Mouse (Mus musculus) forebrain, embryonic 14.5 days (tissue): ENCODE data around the gene Lipo2. TPM values are rescaled to one million over a fixed set of nuclear protein-coding genes. Genes with fewer than 3 reads are reported as not detected.
"Not testable (repeated sequence)": the region's sequence is repeated elsewhere in the genome, so short reads cannot be mapped to it uniquely, and the experiment has no call there.

Experiments
- ATAC-seq: fragments of 200-750 bp; cut with Nextera tagmentation; 2 replicates; pipeline ENCODE4 v1.8.0; 2017; ENCODE audit warnings: mild to moderate bottlenecking, moderate library complexity
- DNase-seq: peaks from one replicate; pipeline ENCODE4 v3.0.0-alpha.2; 2015; ENCODE audit warnings: low spot score
- H3K27ac ChIP-seq: fragments of 300-500 bp; sonication (generic); 2 replicates; pipeline ENCODE4 v1.5.1; 2014; ENCODE audit warnings: low read depth, mild to moderate bottlenecking, control low read depth, low read length, moderate library complexity
- H3K27me3 ChIP-seq: fragments of 300-500 bp; sonication (generic); replicated peaks from 2 replicates; pipeline ENCODE4 v1.6.1; 2014; ENCODE audit warnings: low read length, control low read depth, mixed read lengths; ENCODE audit not compliant: control insufficient read depth, insufficient read depth
- H3K36me3 ChIP-seq: fragments of 300-500 bp; sonication (generic); 2 replicates; pipeline ENCODE4 v1.6.1; 2014; ENCODE audit warnings: low read length, control low read depth; ENCODE audit not compliant: control insufficient read depth, insufficient read depth
- H3K4me1 ChIP-seq: fragments of 300-500 bp; sonication (generic); 2 replicates; pipeline ENCODE4 v1.6.1; 2014; ENCODE audit warnings: antibody characterized with exemption, low read length, control low read depth; ENCODE audit not compliant: control insufficient read depth, insufficient read depth
- H3K4me2 ChIP-seq: fragments of 300-500 bp; sonication (generic); 2 replicates; pipeline ENCODE4 v1.6.1; 2014; ENCODE audit warnings: mild to moderate bottlenecking, control low read depth, low read length
- H3K4me3 ChIP-seq: fragments of 300-500 bp; sonication (generic); 2 replicates; pipeline ENCODE4 v1.5.1; 2014; ENCODE audit warnings: low read depth, low read length, control low read depth
- H3K9ac ChIP-seq: fragments of 300-500 bp; sonication (generic); 2 replicates; pipeline ENCODE4 v1.6.1; 2014; ENCODE audit warnings: mild to moderate bottlenecking, low read length, control low read depth, moderate library complexity
- H3K9me3 ChIP-seq: fragments of 300-500 bp; sonication (generic); replicated peaks from 2 replicates; pipeline ENCODE4 v1.6.1; 2016; ENCODE audit warnings: low read length, control low read depth, mixed read lengths; ENCODE audit not compliant: control insufficient read depth
- WGBS: fragments of 180-500 bp; shearing (Covaris S2); extraction: QIAGEN DNeasy Blood & Tissue Kit; methylation state at CpG from one replicate; pipeline ENCODE4 v1.1.7; 2014; 5-methylcytosine and 5-hydroxymethylcytosine counted together
- polyA plus RNA-seq: library from polyadenylated mRNA; unstranded; fragments of >200 nt; fragmentation: Nextera tagmentation; extraction: Ambion mirVana; gene quantifications from 2 replicates; pipeline ENCODE4 v1.2.1, GENCODE M21; 2014

Gene Lipo2
- 0.56 TPM in 2 replicates for polyA plus RNA-seq

DNA sequence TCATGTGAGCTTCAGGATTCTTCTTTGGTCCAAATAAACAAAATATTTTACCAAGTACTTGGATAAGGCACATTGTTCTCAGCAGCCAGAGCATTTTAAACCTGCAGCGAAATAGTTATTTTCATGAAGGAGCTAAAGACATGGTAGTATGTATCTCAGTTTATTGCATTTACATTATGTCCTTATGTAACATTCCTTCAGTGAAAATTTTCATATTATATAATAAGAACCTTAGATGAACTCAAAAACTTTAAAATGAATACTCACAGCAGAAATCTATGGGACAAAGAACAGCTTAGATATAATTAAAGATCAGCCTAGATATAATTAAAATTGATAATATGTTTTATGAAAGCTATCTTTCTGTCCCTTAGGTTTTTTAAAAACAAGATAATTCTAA is at the start of gene Lipo2:
TSS of gene Lipo2 (minus strand) at position 101 of the 400 bp plus-strand sequence.
- H3K4me2 ChIP-seq, H3K36me3 ChIP-seq, H3K4me3 ChIP-seq, H3K27ac ChIP-seq, ATAC-seq, H3K9me3 ChIP-seq, H3K9ac ChIP-seq, H3K4me1 ChIP-seq, DNase-seq, H3K27me3 ChIP-seq: not testable (repeated sequence)
- 100% methylated on average over 1 of the region's 1 CpGs for WGBS

DNA sequence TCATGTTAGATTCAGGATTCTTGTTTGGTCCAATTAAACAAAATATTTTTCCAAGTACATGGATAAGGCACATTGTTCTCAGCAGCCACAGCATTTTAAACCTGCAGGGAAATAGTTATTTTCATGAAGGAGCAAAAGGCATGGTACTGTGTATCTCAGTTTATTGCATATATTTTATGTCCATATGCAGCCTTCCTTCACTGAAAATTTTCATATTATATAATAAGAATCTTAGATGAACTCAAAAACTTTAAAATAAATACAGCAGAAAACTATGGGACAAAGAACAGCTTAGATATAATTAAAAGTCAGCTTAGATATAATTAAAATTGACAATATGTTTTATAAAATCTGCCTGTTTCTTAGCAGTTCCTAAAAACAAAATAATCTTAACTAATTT is 36.2 kb upstream of the Lipo2 start, which contains the start of gene Lipo1:
TSS of gene Lipo1 (minus strand) at position 101 of the 400 bp plus-strand sequence.
- H3K27me3 ChIP-seq, H3K36me3 ChIP-seq, H3K27ac ChIP-seq, DNase-seq, H3K9ac ChIP-seq, H3K4me3 ChIP-seq, ATAC-seq, H3K9me3 ChIP-seq, H3K4me1 ChIP-seq, H3K4me2 ChIP-seq: not testable (repeated sequence)

DNA sequence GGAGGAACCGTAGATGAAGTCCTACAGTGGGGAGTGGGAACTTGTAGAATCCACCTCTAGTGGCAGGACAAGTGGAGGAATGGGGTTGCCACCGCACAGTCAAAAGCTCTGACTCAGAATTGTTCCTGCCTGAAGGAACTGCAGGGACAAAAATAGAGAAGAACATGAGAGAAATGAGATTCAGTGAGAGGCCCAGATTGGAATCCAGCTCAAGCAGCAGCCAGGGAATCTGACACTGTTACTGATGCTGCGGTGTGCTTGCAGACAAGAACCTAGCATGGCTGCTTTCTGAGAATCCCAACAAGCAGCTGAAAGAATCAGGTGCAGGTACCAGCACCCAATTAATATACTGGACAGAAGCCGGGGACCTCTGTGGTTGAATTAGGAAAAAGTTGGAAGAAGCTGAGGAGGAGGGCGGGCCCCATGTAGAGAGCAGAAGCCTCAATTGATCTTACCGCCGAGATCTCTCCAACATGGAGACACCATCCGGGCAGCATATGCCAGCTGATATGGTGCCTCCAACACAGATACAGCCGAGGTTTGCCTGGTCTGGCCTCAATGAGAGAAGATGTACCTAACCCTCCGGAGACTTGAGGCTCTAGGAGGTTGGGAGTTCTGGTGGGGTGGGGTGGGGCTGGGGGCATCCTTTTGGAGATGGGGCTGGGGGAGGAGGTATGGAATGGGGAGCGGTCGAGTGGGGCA is 35.6 kb upstream of the Lipo2 start:
- no peak for ATAC-seq
- Histone ChIP-seq H3K9me3 (no peaks in the 10 kb centered on the region), H3K9ac (no peak overlapping the region), H3K36me3 (no peaks in the 10 kb centered on the region), H3K4me2 (no peak overlapping the region), H3K4me3 (no peak overlapping the region), H3K27ac (no peak overlapping the region), H3K4me1 (no peaks in the 10 kb centered on the region), H3K27me3 (no peaks in the 10 kb centered on the region)
- 88% methylated on average over 12 of the region's 12 CpGs for WGBS
- DNase-seq, result no peak

DNA sequence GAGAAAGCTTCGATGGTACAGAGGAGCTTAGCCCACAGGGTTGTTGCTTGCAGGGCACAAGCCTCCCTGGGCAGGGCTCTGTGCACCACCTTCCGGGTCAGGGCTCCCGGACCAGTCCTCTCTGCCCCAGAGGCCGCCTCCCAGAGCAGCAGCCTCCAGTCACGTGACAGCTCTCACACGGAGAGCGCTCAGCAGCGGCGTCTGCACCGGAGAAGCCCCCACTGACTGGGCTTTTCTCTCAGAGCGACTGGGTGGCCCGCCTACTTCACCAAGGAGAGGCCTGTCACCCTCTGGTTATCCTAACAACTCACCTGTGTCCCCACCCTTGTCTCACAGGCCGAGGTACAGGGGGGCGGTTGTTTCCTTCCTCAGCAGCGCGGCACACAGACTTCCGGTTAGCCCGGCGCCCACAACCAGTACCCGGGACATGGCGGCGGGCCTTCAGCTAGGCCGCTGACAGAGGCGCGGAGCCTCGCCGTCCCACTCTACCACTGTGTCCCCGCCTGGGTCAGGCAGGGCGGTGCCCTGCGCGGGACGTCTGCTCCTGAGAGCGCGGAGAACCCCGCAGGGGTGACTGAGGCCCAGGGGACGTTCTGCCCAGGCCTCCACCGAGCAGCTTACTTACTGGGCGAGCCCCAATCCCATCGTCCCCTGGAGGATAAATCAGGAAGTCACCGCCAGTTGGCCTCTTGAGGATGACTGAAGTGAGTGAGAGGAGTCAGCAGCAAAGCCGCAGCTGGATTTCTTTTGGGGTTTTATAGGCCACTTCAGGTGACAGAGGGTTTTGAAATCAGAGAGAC is 10.3 kb upstream of the Lipo2 start, which contains the start of gene Lipo3:
TSS of gene Lipo3 (minus strand) at position 665 of the 800 bp plus-strand sequence.
- H3K4me1 ChIP-seq, H3K27ac ChIP-seq, H3K9me3 ChIP-seq, H3K4me3 ChIP-seq, H3K27me3 ChIP-seq, H3K9ac ChIP-seq, H3K36me3 ChIP-seq: not testable (repeated sequence)
- peak; percentile 98 for ATAC-seq
- peak; percentile 3 for DNase-seq
- 37% methylated on average over 12 of the region's 41 CpGs for WGBS
- peak within 1 kb of the TSS; percentile 12; the same call in 1 of the 2 replicates for H3K4me2 ChIP-seq

Other genes with a start within 250 kb of the Lipo2 start
- not detected in 2 replicates for gene Lipo4, start 233.6 kb downstream of the Lipo2 start, polyA plus RNA-seq
- gene Gm8978, start 126.1 kb downstream of the Lipo2 start, polyA plus RNA-seq, result not detected in 2 replicates
- gene Lipo3, start 10.6 kb upstream of the Lipo2 start, polyA plus RNA-seq, result 14.4 and 16.1 TPM in 2 replicates
- gene Lipo1, start 36.1 kb upstream of the Lipo2 start, polyA plus RNA-seq, result not detected in 2 replicates
- gene Lipf, start 209.8 kb upstream of the Lipo2 start, polyA plus RNA-seq, result not detected in 2 replicates